Mouse (Mus musculus): ENCODE data around the gene Lpp. TPM values are rescaled to one million over a fixed set of nuclear protein-coding genes. Genes with fewer than 3 reads are reported as not detected.
A peak's percentile ranks its signal among the peaks of the same experiment; 100 is the strongest.

Gene Lpp
- total and polyA plus RNA-seq, 3 experiments: 7.7 to 25.1 (median 23.6) TPM

DNA sequence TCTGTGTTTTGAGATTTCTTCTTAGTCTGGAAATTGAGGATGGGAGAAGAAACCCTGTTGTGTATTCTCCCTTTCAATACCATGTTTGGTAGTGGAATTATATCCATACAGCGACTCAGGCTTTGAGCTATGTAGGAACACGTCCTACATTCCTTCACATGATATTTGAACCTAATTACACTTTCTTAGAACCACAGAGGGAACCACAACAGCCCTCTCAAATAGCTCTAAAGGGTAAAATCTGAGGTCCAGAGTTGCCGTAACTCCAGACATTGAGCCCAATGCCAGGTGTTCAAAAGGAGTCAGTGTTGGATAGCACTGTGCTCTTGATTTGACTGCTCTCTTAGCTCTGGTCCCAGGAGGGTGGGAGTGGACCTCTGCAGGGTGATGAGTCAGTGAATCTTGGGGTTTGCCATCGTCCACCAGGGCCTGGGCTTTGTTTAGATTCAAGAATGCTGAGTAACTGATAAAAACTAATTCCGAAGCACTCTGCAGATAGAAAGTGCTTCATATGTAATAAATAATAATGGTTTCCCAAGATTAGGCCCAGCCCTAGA lies 104.9 kb downstream of the Lpp start:
- Histone ChIP-seq H3K36me3 (ENCODE audit: control insufficient read depth, insufficient read depth, low read length) (peaks cover 10% of the 10 kb centered on the region; the same call in 1 of the 2 replicates), H3K27ac (no peak overlapping the region), H3K4me1 (ENCODE audit: control insufficient read depth, insufficient read depth, low read length) (peaks cover 17% of the 10 kb centered on the region), H3K79me2 (replicated peaks; ENCODE audit: control insufficient read depth, insufficient read depth, low read length) (peaks cover 7% of the 10 kb centered on the region), H3K27me3 (ENCODE audit: control insufficient read depth, insufficient read depth, low read length) (no peaks in the 10 kb centered on the region), H3K9ac (ENCODE audit: low read depth, low read length) (no peak overlapping the region), H3K4me3 (no peak overlapping the region)
- DNase-seq: no peak
- TF ChIP-seq EP300 (IDR thresholded peaks at IDR 0.05; ENCODE audit: insufficient read depth, low read depth, low read length) (no peak), POLR2A (IDR thresholded peaks at IDR 0.05; ENCODE audit: insufficient read depth, low read depth, low read length) (no peak), CTCF (IDR thresholded peaks at IDR 0.05) (no peak)
- WGBS: 73% methylated on average over 5 of the region's 5 CpGs
- intact Hi-C loops (cut with DNase I): loop anchor here (5.0 kb wide), 1 partner anchor 64 kb away; no protein-coding TSS in a partner anchor

- Histone ChIP-seq H3K4me3 (no peak overlapping the region), H3K9ac (ENCODE audit: low read depth, low read length) (no peak overlapping the region), H3K27me3 (ENCODE audit: control insufficient read depth, insufficient read depth, low read length) (no peaks in the 10 kb centered on the region), H3K27ac (peak overlapping the region; percentile 56), H3K79me2 (replicated peaks; ENCODE audit: control insufficient read depth, insufficient read depth, low read length) (peaks cover 8% of the 10 kb centered on the region), H3K36me3 (ENCODE audit: control insufficient read depth, insufficient read depth, low read length) (peaks cover 3% of the 10 kb centered on the region; the same call in 1 of the 2 replicates), H3K4me1 (ENCODE audit: control insufficient read depth, insufficient read depth, low read length) (peaks cover 4% of the 10 kb centered on the region)
- intact Hi-C loops (cut with DNase I): no loop called here
- TF ChIP-seq POLR2A (IDR thresholded peaks at IDR 0.05; ENCODE audit: insufficient read depth, low read depth, low read length): no peak
- no peak for TF ChIP-seq EP300 (IDR thresholded peaks at IDR 0.05; ENCODE audit: insufficient read depth, low read depth, low read length)
- TF ChIP-seq CTCF (IDR thresholded peaks at IDR 0.05): no peak
- 73% methylated on average over 6 of the region's 6 CpGs for WGBS
- DNase-seq: no peak
Observed at GRCm38 (mm10) chr16:24501197-24501596, 107.9 kb downstream of the Lpp start.

- TF ChIP-seq EP300 (IDR thresholded peaks at IDR 0.05; ENCODE audit: insufficient read depth, low read depth, low read length): peak; percentile 48; the same call in 1 of the 2 replicates
- TF ChIP-seq CTCF (IDR thresholded peaks at IDR 0.05): peak; percentile 45
- no peak for TF ChIP-seq POLR2A (IDR thresholded peaks at IDR 0.05; ENCODE audit: insufficient read depth, low read depth, low read length)
- DNase-seq: peak in 1 of 2 experiments; percentile 29
- Histone ChIP-seq H3K9ac (ENCODE audit: low read depth, low read length) (no peak overlapping the region), H3K4me3 (no peak overlapping the region), H3K27me3 (ENCODE audit: control insufficient read depth, insufficient read depth, low read length) (no peaks in the 10 kb centered on the region), H3K79me2 (replicated peaks; ENCODE audit: control insufficient read depth, insufficient read depth, low read length) (peaks cover 8% of the 10 kb centered on the region), H3K27ac (peak overlapping the region; percentile 56), H3K4me1 (ENCODE audit: control insufficient read depth, insufficient read depth, low read length) (peaks cover 6% of the 10 kb centered on the region), H3K36me3 (ENCODE audit: control insufficient read depth, insufficient read depth, low read length) (peaks cover 3% of the 10 kb centered on the region; the same call in 1 of the 2 replicates)
- intact Hi-C loops (cut with DNase I): no loop called here
- WGBS: 57% methylated on average over 11 of the region's 11 CpGs
Observed at GRCm38 (mm10) chr16:24501628-24502294, 108.5 kb downstream of the Lpp start.

- WGBS: 78% methylated on average over 3 of the region's 3 CpGs
- Histone ChIP-seq H3K27ac (no peak overlapping the region; the same call in 1 of the 2 replicates), H3K27me3 (ENCODE audit: control insufficient read depth, insufficient read depth, low read length) (no peaks in the 10 kb centered on the region), H3K9ac (ENCODE audit: low read depth, low read length) (no peak overlapping the region), H3K36me3 (ENCODE audit: control insufficient read depth, insufficient read depth, low read length) (peaks cover 3% of the 10 kb centered on the region; the same call in 1 of the 2 replicates), H3K4me3 (no peak overlapping the region), H3K79me2 (replicated peaks; ENCODE audit: control insufficient read depth, insufficient read depth, low read length) (peaks cover 7% of the 10 kb centered on the region), H3K4me1 (ENCODE audit: control insufficient read depth, insufficient read depth, low read length) (peaks cover 6% of the 10 kb centered on the region)
- TF ChIP-seq POLR2A (IDR thresholded peaks at IDR 0.05; ENCODE audit: insufficient read depth, low read depth, low read length) (no peak), EP300 (IDR thresholded peaks at IDR 0.05; ENCODE audit: insufficient read depth, low read depth, low read length) (no peak), CTCF (IDR thresholded peaks at IDR 0.05) (peak; percentile 24; the same call in 1 of the 2 replicates)
- DNase-seq: no peak
- intact Hi-C loops (cut with DNase I): no loop called here
Observed at GRCm38 (mm10) chr16:24502295-24502823, 109.1 kb downstream of the Lpp start.

- Histone ChIP-seq H3K36me3 (ENCODE audit: control insufficient read depth, insufficient read depth, low read length) (peaks cover 8% of the 10 kb centered on the region; the same call in 1 of the 2 replicates), H3K27me3 (ENCODE audit: control insufficient read depth, insufficient read depth, low read length) (no peaks in the 10 kb centered on the region), H3K79me2 (replicated peaks; ENCODE audit: control insufficient read depth, insufficient read depth, low read length) (peaks cover 4% of the 10 kb centered on the region; the same call in 1 of the 2 replicates), H3K27ac (no peak overlapping the region), H3K9ac (ENCODE audit: low read depth, low read length) (no peak overlapping the region), H3K4me3 (no peak overlapping the region), H3K4me1 (ENCODE audit: control insufficient read depth, insufficient read depth, low read length) (peaks cover 8% of the 10 kb centered on the region)
- no peak for DNase-seq
- intact Hi-C loops (cut with DNase I): no loop called here
- 75% methylated on average over 7 of the region's 7 CpGs for WGBS
- TF ChIP-seq EP300 (IDR thresholded peaks at IDR 0.05; ENCODE audit: insufficient read depth, low read depth, low read length) (no peak), CTCF (IDR thresholded peaks at IDR 0.05) (no peak), POLR2A (IDR thresholded peaks at IDR 0.05; ENCODE audit: insufficient read depth, low read depth, low read length) (no peak)
Observed at GRCm38 (mm10) chr16:24504838-24505605, 111.7 kb downstream of the Lpp start.
